Mouse (Mus musculus): Measurements from ENCODE around the gene Olfr195. TPM values are rescaled to one million over a fixed set of nuclear protein-coding genes. Genes with fewer than 3 reads are reported as not detected.

The Olfr195 gene
- polyA plus RNA-seq (2012; rRNA removed) = not detected in 2 replicates

GRCm38 (mm10) chr16:59146746-59147145, at the start of gene Olfr195:
Gene Olfr195, plus strand, starts transcription at chr16:59147046.

GRCm38 (mm10) chr16:59111781-59112180, 35.1 kb upstream of the Olfr195 start, which contains the start of gene Olfr193:
Gene Olfr193, minus strand, starts transcription at chr16:59111881.

GRCm38 (mm10) chr16:59120969-59121368, 25.9 kb upstream of the Olfr195 start, which contains the start of gene Olfr194:
Gene Olfr194, minus strand, starts transcription at chr16:59121069.

DNA sequence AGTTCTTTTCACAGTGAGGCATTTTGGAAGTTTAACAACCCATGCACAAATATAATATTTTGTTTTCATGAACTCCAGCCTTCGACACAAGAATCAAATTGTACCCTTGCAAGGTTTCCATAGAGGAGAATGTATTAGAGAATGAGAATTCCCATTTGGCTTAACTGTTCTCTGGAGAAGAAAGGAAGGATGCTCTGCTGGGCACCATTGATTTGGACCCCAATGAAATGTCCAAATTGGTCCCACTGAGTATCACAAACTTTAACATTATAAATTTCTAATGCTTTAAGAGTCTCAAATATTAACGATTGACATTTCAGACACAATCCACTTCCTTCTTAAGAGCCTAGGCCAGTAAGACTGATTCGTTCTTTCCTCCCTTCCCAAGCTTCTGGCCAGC, 23.5 kb downstream of the Olfr195 start, which contains the start of gene Olfr196:
Gene Olfr196 (minus strand): TSS at position 101 of the 400 bp plus-strand sequence.

Other genes with a start within 250 kb of the Olfr195 start
- not detected in 2 replicates for gene Olfr181, start 218.3 kb upstream of the Olfr195 start, polyA plus RNA-seq (2012; rRNA removed)
- not detected in 2 replicates for gene Olfr180, start 217.7 kb upstream of the Olfr195 start, polyA plus RNA-seq (2012; rRNA removed)
- not detected in 2 replicates for gene Olfr183, start 151.7 kb upstream of the Olfr195 start, polyA plus RNA-seq (2012; rRNA removed)
- not detected in 2 replicates for gene Olfr186, start 116.8 kb upstream of the Olfr195 start, polyA plus RNA-seq (2012; rRNA removed)
- gene Olfr187, start 107.3 kb upstream of the Olfr195 start, polyA plus RNA-seq (2012; rRNA removed) = not detected in 2 replicates
- not detected in 2 replicates for gene Olfr190, start 69.0 kb upstream of the Olfr195 start, polyA plus RNA-seq (2012; rRNA removed)
- gene Olfr191, start 57.2 kb upstream of the Olfr195 start, polyA plus RNA-seq (2012; rRNA removed) = not detected in 2 replicates
- gene Olfr193, start 35.2 kb upstream of the Olfr195 start, polyA plus RNA-seq (2012; rRNA removed) = not detected in 2 replicates
- gene Olfr194, start 26.0 kb upstream of the Olfr195 start, polyA plus RNA-seq (2012; rRNA removed) = not detected in 2 replicates
- not detected in 2 replicates for gene Olfr196, start 23.4 kb downstream of the Olfr195 start, polyA plus RNA-seq (2012; rRNA removed)
- not detected in 2 replicates for gene Olfr198, start 56.5 kb downstream of the Olfr195 start, polyA plus RNA-seq (2012; rRNA removed)
- gene Olfr199, start 72.7 kb downstream of the Olfr195 start, polyA plus RNA-seq (2012; rRNA removed) = not detected in 2 replicates
- gene Olfr201, start 125.6 kb downstream of the Olfr195 start, polyA plus RNA-seq (2012; rRNA removed) = not detected in 2 replicates
- not detected in 2 replicates for gene Olfr202, start 139.7 kb downstream of the Olfr195 start, polyA plus RNA-seq (2012; rRNA removed)
- gene Olfr203, start 151.8 kb downstream of the Olfr195 start, polyA plus RNA-seq (2012; rRNA removed) = not detected in 2 replicates
- gene Olfr204, start 171.2 kb downstream of the Olfr195 start, polyA plus RNA-seq (2012; rRNA removed) = 0.01 TPM in 1 of 2 replicates, not detected in the other
- gene Olfr205, start 184.1 kb downstream of the Olfr195 start, polyA plus RNA-seq (2012; rRNA removed) = not detected in 2 replicates
- gene Olfr206, start 202.2 kb downstream of the Olfr195 start, polyA plus RNA-seq (2012; rRNA removed) = not detected in 2 replicates
- gene Olfr209, start 216.9 kb downstream of the Olfr195 start, polyA plus RNA-seq (2012; rRNA removed) = not detected in 2 replicates